28 mouse cellular contexts compared by ENCODE assay signal in the genomic region with DNA sequence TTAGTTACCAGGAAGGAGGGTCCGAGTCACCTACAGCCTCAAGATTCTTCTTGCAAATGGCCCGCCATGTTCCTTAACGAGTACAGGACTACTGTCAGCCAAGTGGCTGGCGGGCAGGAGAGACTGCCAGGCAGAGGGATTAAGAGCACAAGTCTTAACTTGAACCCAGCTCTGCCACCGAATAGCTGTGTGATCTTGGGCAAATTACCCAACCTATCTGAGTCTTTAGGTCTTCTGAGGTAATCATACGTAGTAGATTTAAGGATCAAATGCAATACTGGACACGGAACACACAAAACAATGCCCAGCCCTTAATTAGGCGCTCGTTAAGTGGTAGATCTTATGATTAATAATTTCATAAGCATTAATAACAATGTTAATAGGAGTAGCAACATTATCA. TPM values are rescaled to one million over a fixed set of nuclear protein-coding genes. Genes with fewer than 3 reads are reported as not detected.
"Had no signal": no experiment of that assay in that cellular context is flagged by ENCODE, and none has a peak within 500 bp of the region (broad histone marks: within the 10 kb centered on the region; RNA-seq: fewer than 3 reads in every experiment).

No protein-coding gene starts in this region.

- DNase-seq: gastrocnemius, postnatal 14 days; gastrocnemius, postnatal 36 days; heart, adult 18-20 months; heart, postnatal 10 days; heart, postnatal 4 days; kidney, adult 18-20 months; kidney, adult 8-10 months; kidney, postnatal 10 days; kidney, postnatal 25 days; kidney, postnatal 4 days; left cerebral cortex, postnatal 4 days had no signal

RNA-seq across cellular contexts. Expression of gene Faim2, which starts 8.3 kb away (rescaled TPM):
- polyA plus RNA-seq: kidney, embryonic 14.5 days; limb, embryonic 11.5 days; liver, adult 2 months; liver, embryonic 14.5 days had no signal

RNA-seq across cellular contexts. Expression of gene Aqp2, which starts 59.2 kb away (rescaled TPM):
- polyA plus RNA-seq: heart, embryonic 12.5 days; heart, embryonic 14.5 days; hindbrain, embryonic 10.5 days; hindbrain, embryonic 12.5 days; hindbrain, embryonic 14.5 days; hindbrain, embryonic 16.5 days; inflammation-experienced regulatory T-cells, adult 6 months; intestine, embryonic 15.5 days; intestine, postnatal 0 days; limb, embryonic 11.5 days; limb, embryonic 13.5 days; limb, embryonic 15.5 days; liver, adult 2 months; liver, embryonic 12.5 days; liver, embryonic 14.5 days; liver, embryonic 16.5 days had no signal
